Mouse (Mus musculus): ENCODE measurements around the gene Aco1.

The Aco1 gene

DNA sequence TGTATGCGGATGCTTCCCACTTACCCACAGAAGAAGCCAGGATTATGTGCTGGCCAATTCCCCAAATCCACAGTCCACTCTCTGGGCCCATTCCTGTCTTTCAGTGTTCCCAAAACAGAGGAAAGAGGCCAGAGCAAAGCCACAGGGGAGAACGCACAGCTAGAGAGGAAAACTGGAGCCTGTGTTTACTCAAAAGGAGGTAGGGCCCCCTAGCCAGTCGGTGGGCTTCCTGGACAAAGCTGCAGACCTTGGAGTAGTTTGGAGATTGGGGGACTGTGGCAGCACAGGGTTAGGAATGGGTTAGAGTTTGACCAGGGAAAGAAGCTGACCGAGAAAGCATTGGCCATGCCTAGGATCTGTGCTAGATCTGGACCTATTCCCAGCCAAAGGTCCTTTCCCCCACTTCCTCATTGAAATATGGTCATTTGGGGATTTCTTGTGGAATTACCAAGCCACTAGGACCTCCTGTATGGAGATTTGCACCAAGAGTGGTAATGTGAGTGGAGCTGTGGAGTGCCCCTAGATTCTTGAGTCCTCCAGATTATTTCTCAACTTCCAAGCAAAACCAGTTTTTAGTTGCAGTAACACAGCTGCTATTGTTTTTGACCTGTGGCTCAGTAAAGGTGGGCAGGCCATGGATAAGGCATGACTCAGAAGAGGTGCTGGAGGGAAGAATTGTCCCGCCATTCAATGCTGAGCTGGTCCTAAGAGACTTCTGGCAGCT is 14.8 kb downstream of the Aco1 start:
- DNase-seq (ENCODE audit: low spot score in 2 of 2) = no peak

DNA sequence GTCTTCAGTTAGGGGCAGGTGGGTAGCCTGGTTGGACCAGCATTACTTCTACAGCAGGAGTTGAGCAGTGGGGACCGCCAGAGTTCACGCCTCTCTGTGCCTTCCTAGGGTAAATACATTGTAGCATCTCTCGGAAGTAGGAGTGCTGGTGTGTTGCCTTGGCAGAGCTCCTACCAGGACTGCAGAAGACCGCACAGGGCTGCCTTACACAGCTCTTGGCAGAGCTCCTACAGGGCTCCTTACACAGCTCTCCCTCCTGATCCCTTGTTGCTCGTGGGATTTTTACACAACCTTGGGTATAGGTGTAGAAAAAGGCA is 15.3 kb downstream of the Aco1 start:
- DNase-seq (ENCODE audit: low spot score in 2 of 2) = no peak

- no peak for DNase-seq (ENCODE audit: low spot score in 2 of 2)
Observed at GRCm38 (mm10) chr4:40160591-40161434, 17.9 kb downstream of the Aco1 start.

- no peak for DNase-seq (ENCODE audit: low spot score in 2 of 2)
Observed at GRCm38 (mm10) chr4:40163646-40164045, 20.8 kb downstream of the Aco1 start.

GRCm38 (mm10) chr4:40171477-40171876 is 28.6 kb downstream of the Aco1 start:
- no peak for DNase-seq (ENCODE audit: low spot score in 2 of 2)

DNA sequence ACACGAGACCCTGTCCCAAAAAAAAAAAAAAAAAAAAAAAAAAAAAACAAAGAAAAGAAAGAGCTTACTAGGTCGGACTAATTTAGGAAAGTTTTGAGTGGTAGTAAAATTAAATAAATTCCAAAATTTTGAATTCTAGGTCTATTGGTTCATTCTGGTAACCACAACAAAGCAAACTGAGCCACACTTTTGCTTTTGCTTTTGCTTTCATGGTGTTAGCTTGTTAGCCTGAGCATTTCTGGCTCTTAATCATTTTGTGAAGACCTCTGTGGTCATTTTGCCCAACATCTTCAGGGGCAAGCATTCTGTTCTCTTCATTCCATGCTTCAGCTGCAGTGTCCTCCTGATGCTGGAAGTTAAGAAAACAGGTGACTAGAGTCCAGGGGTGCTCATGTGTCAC is 29.5 kb downstream of the Aco1 start:
- no peak for DNase-seq (ENCODE audit: low spot score in 2 of 2)

- no peak for DNase-seq (ENCODE audit: low spot score in 2 of 2)
Observed at GRCm38 (mm10) chr4:40174321-40174720, 31.4 kb downstream of the Aco1 start.

DNA sequence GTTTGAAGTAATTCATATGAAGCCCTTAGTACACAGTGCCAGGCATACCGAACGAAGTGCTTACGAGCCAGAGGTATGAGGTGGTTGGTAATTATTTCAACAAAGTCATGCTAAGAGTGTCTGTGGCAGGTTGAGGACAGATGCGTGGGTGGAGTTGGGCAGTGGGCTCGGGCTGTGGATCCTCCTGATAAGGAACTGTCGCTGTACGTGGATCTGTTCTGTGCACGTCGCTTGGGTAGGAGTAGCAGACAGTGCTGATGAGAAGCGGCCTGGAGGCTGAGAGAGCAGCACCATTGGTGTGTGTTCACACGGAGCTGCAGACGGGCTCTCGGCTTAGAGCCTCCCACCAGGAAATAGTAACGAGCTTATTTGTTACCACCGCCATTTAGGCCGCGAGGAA is 35.7 kb downstream of the Aco1 start:
- no peak for DNase-seq (ENCODE audit: low spot score in 2 of 2)

- DNase-seq (ENCODE audit: low spot score in 2 of 2) = no peak
Observed at GRCm38 (mm10) chr4:40180046-40180445, 37.2 kb downstream of the Aco1 start.

GRCm38 (mm10) chr4:40181681-40182080 is 38.8 kb downstream of the Aco1 start:
- no peak for DNase-seq (ENCODE audit: low spot score in 2 of 2)

DNA sequence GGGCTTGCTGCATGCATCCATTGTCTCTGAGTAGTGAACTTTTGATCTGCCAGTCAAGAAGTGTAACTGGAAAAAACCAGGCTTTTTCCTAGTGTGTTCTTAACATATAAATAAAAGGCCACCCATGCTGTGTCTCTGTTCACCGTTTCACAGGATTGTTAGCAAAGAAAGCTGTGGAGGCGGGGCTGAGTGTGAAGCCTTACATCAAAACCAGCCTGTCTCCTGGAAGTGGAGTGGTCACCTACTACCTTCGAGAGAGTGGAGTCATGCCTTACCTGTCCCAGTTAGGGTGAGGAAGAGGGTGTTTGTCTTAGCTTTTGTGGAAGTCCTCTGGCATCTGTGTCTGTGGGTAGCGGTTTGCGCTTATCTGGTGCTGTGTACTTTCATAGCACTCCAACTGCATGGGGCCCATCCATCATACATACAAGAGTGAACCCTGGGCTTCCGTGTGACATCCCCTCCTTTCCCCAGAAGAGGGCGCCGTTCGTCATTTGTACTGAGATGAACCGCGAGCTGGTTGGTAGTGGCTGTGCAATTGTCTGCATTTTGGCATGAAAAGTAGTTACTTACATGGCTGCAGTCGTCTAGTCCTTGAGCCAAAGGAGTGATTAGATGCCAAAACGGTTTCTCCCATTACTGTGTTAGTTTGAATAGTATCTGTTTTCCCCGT is 39.9 kb downstream of the Aco1 start:
- DNase-seq (ENCODE audit: low spot score in 2 of 2) = peak; percentile 32 to 63

- no peak for DNase-seq (ENCODE audit: low spot score in 2 of 2)
Observed at GRCm38 (mm10) chr4:40183781-40184180, 40.9 kb downstream of the Aco1 start.

GRCm38 (mm10) chr4:40184470-40184869 is 41.6 kb downstream of the Aco1 start:
- no peak for DNase-seq (ENCODE audit: low spot score in 2 of 2)

DNA sequence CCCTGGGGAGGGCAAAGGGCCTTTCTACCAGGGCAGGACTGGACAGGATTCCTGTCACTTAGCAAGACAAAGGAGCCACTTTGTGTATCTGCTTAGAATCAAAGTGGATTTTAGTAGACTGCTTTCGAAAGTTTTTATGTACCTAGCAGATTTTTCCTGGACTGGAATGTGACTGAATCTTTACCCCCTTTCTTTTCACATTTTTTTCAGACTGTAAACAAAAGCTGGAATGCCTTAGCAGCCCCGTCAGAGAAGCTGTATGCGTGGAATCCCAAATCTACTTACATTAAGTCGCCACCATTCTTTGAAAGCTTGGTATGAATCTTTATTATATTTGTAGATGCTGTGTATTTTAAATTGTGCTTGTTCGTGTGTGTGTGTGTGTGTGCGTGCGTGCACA is 45.1 kb downstream of the Aco1 start:
- no peak for DNase-seq (ENCODE audit: low spot score in 2 of 2)

- no peak for DNase-seq (ENCODE audit: low spot score in 2 of 2)
Observed at GRCm38 (mm10) chr4:40192246-40192645, 49.4 kb downstream of the Aco1 start.

- no peak for DNase-seq (ENCODE audit: low spot score in 2 of 2)
Observed at GRCm38 (mm10) chr4:40193461-40193860, 50.6 kb downstream of the Aco1 start.

DNA sequence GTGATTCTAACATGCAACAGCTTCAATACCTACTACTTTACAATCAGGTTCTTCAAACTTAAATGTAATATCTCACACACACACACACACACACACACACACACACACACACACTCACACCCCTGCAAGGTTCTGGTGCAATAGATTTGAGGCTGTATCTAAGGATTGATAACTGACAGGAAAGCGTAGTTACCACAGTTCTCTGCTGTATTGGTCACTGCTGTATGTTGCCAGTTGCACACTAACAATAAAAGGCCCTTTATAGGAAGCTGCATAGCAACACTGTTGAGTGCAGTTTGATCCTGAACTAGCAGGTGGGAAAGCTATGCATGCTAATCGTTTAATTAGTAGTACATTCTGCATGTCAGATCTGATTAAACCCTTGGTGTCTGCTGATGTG is 52.5 kb downstream of the Aco1 start:
- no peak for DNase-seq (ENCODE audit: low spot score in 2 of 2)

DNA sequence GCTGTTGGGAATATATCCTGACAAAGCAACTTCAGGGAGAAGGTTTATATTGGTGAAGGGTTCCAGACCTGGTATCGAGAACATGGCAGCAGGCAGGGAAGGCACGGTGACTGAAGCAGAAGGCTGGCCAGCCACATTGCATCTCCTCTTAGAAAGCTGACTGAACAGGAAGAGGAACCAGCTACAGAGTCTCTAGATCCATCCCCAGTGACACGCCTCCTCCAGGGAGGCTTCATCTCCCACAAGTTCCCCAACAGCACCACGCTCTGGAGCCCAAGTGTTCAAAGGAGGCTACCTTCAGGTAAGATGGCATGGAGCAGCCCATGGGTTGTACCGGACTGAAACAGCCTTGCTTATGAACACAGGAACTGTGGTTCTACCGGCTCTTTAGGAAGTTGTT is 59.3 kb downstream of the Aco1 start:
- no peak for DNase-seq (ENCODE audit: low spot score in 2 of 2)

DNA sequence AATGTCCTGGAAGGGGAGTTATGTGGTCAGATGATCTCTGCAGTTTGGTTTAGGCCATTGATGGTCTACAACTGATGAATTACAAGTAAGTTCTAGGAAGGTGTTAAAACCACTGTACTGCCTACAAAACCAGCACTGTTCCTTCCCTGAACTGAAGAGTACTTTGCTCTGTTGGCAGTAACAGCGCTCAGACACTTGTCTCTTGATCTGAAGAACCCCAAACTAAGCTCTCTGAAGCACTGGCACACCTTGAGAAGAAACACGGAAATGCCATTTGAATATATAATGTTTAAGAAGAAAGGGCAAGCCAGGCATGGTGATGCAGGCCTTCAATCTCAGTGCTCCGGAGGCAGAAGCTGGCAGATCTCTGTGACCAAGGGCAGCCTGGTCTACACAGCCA is 61.5 kb downstream of the Aco1 start:
- no peak for DNase-seq (ENCODE audit: low spot score in 2 of 2)

DNA sequence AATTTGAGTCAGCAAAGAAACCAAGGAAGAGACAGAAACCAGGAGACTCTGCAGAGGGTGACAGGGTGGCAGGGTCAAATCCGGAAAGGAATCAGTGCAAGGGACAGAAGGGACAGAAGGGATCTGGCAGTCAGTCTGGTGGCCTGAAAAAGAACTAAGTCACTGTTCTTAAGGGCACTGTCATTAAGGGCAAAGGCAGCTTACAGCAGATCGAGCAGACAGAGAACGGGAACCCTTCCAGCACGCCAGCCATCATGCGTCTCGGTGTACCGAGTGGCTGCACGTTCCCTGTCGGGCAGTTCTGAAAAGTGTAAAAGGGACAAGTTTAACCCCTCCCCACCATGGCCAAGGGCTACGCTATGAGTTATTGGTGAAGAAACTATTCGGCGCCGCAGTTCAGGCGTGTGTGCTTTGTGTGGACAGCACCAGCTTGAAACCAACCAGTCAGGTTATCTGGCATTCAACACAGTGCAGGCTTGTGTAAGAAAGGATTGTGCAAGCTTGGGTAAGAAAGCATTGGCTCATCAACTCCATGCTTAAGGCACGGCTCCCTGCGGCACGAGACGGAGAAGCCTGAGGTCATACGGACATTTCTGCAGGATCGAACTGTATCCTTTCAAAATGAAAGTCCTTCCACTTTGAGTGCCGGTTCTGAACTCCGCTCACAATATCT is 62.5 kb downstream of the Aco1 start:
- no peak for DNase-seq (ENCODE audit: low spot score in 2 of 2)

GRCm38 (mm10) chr4:40207701-40208100 is 64.8 kb downstream of the Aco1 start:
- no peak for DNase-seq (ENCODE audit: low spot score in 2 of 2)

DNA sequence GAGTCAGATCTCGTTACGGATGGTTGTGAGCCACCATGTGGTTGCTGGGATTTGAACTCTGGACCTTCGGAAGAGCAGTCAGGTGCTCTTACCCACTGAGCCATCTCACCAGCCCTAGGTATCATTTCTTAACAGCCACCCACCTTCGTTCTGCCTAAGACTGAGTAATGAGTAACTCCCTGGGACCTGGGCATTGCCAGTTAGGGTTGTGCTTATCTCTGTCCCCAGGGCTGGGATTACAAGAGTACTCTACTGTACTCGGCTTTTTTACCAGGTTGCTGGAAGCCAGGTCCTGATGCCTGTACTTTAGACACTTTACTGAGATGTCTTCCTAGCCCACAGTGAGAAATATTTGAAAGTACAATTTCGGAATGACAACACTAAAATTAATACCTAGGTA is 69.3 kb downstream of the Aco1 start:
- DNase-seq (ENCODE audit: low spot score in 2 of 2) = no peak
